Mouse (Mus musculus): ENCODE results near the gene Rundc3a. TPM values are rescaled to one million over a fixed set of nuclear protein-coding genes. Genes with fewer than 3 reads are reported as not detected.
A peak's percentile ranks its signal among the peaks of the same experiment; 100 is the strongest.

Rundc3a gene
- polyA plus RNA-seq, 1 experiment from 2014 or later = 7.0 TPM

DNA sequence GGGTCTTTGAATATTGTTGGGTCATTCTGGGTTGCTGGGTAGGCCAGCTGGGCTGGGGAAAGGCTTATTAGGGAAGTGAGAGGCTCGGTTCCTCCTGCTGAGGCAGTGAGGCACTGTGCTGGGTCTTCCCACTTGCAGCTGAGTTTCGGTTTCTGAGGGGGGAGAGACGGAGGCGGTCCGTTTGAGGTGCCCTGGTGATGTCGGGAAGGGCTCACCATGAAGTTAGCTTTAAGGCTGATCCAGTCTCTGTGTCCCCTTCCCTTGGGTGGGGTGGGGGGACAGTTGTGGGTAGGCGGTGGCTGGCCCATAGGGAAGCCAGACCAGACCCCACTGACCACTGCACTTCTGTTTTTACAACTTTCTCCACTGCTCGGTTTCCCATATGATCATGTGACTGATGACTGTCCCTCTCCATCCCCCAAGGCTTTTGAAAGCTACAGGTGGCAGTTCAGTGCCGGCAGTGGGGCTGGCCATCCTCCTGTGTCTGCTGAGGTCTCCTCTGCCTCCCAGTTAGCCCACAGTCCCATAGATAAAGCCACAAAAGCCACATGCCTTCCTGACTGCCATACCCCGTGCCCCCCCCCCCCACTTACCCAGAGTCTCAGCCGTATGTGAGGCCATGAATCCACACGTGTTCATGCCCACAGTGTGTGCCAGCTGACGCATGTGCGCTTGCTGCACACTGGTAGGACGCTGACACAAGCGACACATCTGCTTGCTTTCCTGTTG is 39.1 kb downstream of the Rundc3a start:
- WGBS = 71% methylated on average over 16 of the region's 16 CpGs
- no peaks in the 10 kb centered on the region for H3K9me3 ChIP-seq (replicated peaks; ENCODE audit: low read length)
- no peak for DNase-seq (ENCODE audit: low spot score)
- H3K9ac ChIP-seq (ENCODE audit: low read depth, low read length) = peak overlapping the region; percentile 24
- H3K4me3 ChIP-seq (replicated peaks; ENCODE audit: low read depth, low read length) = no peak overlapping the region
- no peak overlapping the region for H3K4me2 ChIP-seq (ENCODE audit: low read length)
- no peak overlapping the region; the same call in 1 of the 2 replicates for H3K27ac ChIP-seq
- no peak for TF ChIP-seq CTCF (IDR thresholded peaks at IDR 0.05; ENCODE audit: low read depth)
- H3K36me3 ChIP-seq (ENCODE audit: insufficient read depth, low read length) = peaks cover 24% of the 10 kb centered on the region
- H3K27me3 ChIP-seq (ENCODE audit: insufficient read depth, low read length) = no peaks in the 10 kb centered on the region
- ATAC-seq (replicated peaks; ENCODE audit: low FRiP score, low read depth) = no peak
- peaks cover 3% of the 10 kb centered on the region; the same call in 1 of the 2 replicates for H3K4me1 ChIP-seq (replicated peaks; ENCODE audit: insufficient read depth, low read length)

DNA sequence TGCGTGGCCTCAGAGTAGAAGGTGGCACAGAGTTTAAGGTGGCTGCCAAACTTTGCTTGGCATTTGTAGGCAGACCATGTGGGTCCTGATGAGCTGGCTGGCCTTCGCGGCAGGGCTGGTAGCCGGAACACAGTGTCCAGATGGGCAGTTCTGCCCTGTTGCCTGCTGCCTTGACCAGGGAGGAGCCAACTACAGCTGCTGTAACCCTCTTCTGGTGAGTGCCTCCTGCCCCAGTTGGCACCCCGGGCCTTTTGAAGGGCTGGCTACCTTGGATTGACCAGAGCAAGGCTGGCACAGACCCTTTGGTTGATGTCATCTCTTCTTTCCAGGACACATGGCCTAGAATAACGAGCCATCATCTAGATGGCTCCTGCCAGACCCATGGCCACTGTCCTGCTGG is 39.7 kb downstream of the Rundc3a start:
- Histone ChIP-seq H3K4me1 (replicated peaks; ENCODE audit: insufficient read depth, low read length) (peaks cover 9% of the 10 kb centered on the region), H3K9ac (ENCODE audit: low read depth, low read length) (no peak overlapping the region), H3K36me3 (ENCODE audit: insufficient read depth, low read length) (peaks cover 24% of the 10 kb centered on the region), H3K4me2 (ENCODE audit: low read length) (no peak overlapping the region), H3K27me3 (ENCODE audit: insufficient read depth, low read length) (no peaks in the 10 kb centered on the region), H3K27ac (no peak overlapping the region; the same call in 1 of the 2 replicates), H3K9me3 (replicated peaks; ENCODE audit: low read length) (no peaks in the 10 kb centered on the region), H3K4me3 (replicated peaks; ENCODE audit: low read depth, low read length) (no peak overlapping the region)
- 91% methylated on average over 6 of the region's 6 CpGs for WGBS
- no peak for TF ChIP-seq CTCF (IDR thresholded peaks at IDR 0.05; ENCODE audit: low read depth)
- DNase-seq (ENCODE audit: low spot score) (no peak), ATAC-seq (replicated peaks; ENCODE audit: low FRiP score, low read depth) (no peak)

DNA sequence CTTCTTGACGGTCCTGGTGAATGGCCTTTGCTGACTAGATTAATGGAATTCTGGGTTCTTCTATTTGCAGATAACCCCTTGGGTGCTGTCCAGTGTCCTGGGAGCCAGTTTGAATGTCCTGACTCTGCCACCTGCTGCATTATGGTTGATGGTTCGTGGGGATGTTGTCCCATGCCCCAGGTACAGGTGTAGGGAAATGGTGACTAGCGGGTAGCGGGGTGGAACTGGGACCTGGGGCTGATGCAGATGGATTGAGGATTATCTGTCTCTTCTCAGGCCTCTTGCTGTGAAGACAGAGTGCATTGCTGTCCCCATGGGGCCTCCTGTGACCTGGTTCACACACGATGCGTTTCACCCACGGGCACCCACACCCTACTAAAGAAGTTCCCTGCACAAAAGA is 40.7 kb downstream of the Rundc3a start:
- H3K4me2 ChIP-seq (ENCODE audit: low read length) = no peak overlapping the region
- peaks cover 24% of the 10 kb centered on the region for H3K36me3 ChIP-seq (ENCODE audit: insufficient read depth, low read length)
- no peaks in the 10 kb centered on the region for H3K27me3 ChIP-seq (ENCODE audit: insufficient read depth, low read length)
- WGBS = 94% methylated on average over 7 of the region's 7 CpGs
- H3K9me3 ChIP-seq (replicated peaks; ENCODE audit: low read length) = no peaks in the 10 kb centered on the region
- H3K4me3 ChIP-seq (replicated peaks; ENCODE audit: low read depth, low read length) = no peak overlapping the region
- ATAC-seq (replicated peaks; ENCODE audit: low FRiP score, low read depth) (no peak), DNase-seq (ENCODE audit: low spot score) (no peak)
- H3K4me1 ChIP-seq (replicated peaks; ENCODE audit: insufficient read depth, low read length) = peaks cover 12% of the 10 kb centered on the region
- no peak overlapping the region for H3K27ac ChIP-seq
- TF ChIP-seq CTCF (IDR thresholded peaks at IDR 0.05; ENCODE audit: low read depth) = no peak
- no peak overlapping the region for H3K9ac ChIP-seq (ENCODE audit: low read depth, low read length)

DNA sequence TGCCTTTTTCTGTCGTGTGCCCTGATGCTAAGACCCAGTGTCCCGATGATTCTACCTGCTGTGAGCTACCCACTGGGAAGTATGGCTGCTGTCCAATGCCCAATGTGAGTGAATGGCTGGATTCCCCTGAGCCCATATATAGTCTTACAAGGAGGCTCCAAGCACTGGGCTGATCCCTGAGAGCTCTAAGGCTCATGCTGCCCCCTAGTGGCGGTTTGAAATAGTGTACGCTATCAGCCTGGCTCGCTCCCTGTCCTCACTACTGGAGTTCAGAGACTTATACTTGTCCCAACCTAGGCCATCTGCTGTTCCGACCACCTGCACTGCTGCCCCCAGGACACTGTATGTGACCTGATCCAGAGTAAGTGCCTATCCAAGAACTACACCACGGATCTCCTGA is 41.2 kb downstream of the Rundc3a start:
- H3K4me3 ChIP-seq (replicated peaks; ENCODE audit: low read depth, low read length) = no peak overlapping the region
- H3K36me3 ChIP-seq (ENCODE audit: insufficient read depth, low read length) = peaks cover 28% of the 10 kb centered on the region
- H3K9ac ChIP-seq (ENCODE audit: low read depth, low read length) = no peak overlapping the region
- H3K4me2 ChIP-seq (ENCODE audit: low read length) = no peak overlapping the region
- ATAC-seq (replicated peaks; ENCODE audit: low FRiP score, low read depth) (no peak; the same call in 1 of the 2 replicates), DNase-seq (ENCODE audit: low spot score) (peak; percentile 93)
- 6% methylated on average over 7 of the region's 7 CpGs for WGBS
- TF ChIP-seq CTCF (IDR thresholded peaks at IDR 0.05; ENCODE audit: low read depth) = peak; percentile 98
- H3K27me3 ChIP-seq (ENCODE audit: insufficient read depth, low read length) = no peaks in the 10 kb centered on the region
- no peak overlapping the region for H3K27ac ChIP-seq
- H3K9me3 ChIP-seq (replicated peaks; ENCODE audit: low read length) = no peaks in the 10 kb centered on the region
- H3K4me1 ChIP-seq (replicated peaks; ENCODE audit: insufficient read depth, low read length) = peaks cover 12% of the 10 kb centered on the region

DNA sequence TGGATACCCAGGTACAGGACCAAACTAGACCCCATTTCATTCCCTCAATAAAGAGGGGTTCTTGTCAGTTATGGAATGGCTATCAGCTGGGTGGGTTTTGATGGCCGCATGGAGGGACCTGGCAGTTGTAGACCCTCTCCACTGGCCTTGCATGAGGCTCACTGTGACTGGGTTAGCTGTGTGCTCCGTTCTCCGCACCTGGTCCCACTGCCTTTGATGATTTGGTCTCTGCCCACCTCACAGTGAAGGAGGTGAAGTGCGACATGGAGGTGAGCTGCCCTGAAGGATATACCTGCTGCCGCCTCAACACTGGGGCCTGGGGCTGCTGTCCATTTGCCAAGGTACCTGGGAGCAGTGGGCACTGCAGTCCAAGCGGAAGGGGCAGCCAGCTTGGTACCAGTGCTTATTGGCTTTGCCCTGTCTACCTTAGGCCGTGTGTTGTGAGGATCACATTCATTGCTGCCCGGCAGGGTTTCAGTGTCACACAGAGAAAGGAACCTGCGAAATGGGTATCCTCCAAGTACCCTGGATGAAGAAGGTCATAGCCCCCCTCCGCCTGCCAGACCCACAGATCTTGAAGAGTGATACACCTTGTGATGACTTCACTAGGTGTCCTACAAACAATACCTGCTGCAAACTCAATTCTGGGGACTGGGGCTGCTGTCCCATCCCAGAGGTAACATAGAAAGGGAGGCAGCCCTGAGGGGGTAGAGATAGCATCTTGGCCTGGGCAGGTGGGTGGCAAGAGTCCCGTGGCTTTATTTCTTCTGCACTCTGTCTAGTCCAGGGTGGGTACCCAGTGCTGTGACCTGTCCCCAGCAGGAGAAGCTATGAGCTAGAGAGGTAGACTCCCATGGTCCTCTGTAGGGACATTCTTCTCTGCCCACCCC is 41.9 kb downstream of the Rundc3a start:
- H3K27me3 ChIP-seq (ENCODE audit: insufficient read depth, low read length) = no peaks in the 10 kb centered on the region
- no peak for TF ChIP-seq CTCF (IDR thresholded peaks at IDR 0.05; ENCODE audit: low read depth)
- H3K27ac ChIP-seq = no peak overlapping the region
- no peaks in the 10 kb centered on the region for H3K9me3 ChIP-seq (replicated peaks; ENCODE audit: low read length)
- no peak overlapping the region for H3K9ac ChIP-seq (ENCODE audit: low read depth, low read length)
- WGBS = 91% methylated on average over 11 of the region's 11 CpGs
- peaks cover 33% of the 10 kb centered on the region for H3K36me3 ChIP-seq (ENCODE audit: insufficient read depth, low read length)
- peaks cover 12% of the 10 kb centered on the region for H3K4me1 ChIP-seq (replicated peaks; ENCODE audit: insufficient read depth, low read length)
- DNase-seq (ENCODE audit: low spot score) (no peak), ATAC-seq (replicated peaks; ENCODE audit: low FRiP score, low read depth) (no peak)
- no peak overlapping the region for H3K4me3 ChIP-seq (replicated peaks; ENCODE audit: low read depth, low read length)
- no peak overlapping the region for H3K4me2 ChIP-seq (ENCODE audit: low read length)

DNA sequence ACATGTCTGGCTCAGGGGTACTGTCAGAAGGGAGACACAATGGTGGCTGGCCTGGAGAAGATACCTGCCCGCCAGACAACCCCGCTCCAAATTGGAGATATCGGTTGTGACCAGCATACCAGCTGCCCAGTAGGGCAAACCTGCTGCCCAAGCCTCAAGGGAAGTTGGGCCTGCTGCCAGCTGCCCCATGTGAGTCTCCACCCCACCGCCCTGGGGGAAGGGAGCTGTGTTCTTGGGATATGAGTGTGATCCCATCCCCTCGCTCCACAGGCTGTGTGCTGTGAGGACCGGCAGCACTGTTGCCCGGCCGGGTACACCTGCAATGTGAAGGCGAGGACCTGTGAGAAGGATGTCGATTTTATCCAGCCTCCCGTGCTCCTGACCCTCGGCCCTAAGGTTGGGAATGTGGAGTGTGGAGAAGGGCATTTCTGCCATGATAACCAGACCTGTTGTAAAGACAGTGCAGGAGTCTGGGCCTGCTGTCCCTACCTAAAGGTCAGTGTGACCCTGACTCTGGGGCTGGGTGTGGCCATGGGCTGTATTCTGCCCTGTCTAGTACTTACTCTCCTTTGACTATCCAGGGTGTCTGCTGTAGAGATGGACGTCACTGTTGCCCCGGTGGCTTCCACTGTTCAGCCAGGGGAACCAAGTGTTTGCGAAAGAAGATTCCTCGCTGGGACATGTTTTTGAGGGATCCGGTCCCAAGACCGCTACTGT is 42.7 kb downstream of the Rundc3a start:
- no peak overlapping the region for H3K4me2 ChIP-seq (ENCODE audit: low read length)
- H3K4me1 ChIP-seq (replicated peaks; ENCODE audit: insufficient read depth, low read length) = peaks cover 12% of the 10 kb centered on the region
- ATAC-seq (replicated peaks; ENCODE audit: low FRiP score, low read depth) (no peak), DNase-seq (ENCODE audit: low spot score) (no peak)
- no peaks in the 10 kb centered on the region for H3K9me3 ChIP-seq (replicated peaks; ENCODE audit: low read length)
- H3K36me3 ChIP-seq (ENCODE audit: insufficient read depth, low read length) = peaks cover 34% of the 10 kb centered on the region
- TF ChIP-seq CTCF (IDR thresholded peaks at IDR 0.05; ENCODE audit: low read depth) = no peak
- 87% methylated on average over 18 of the region's 18 CpGs for WGBS
- no peak overlapping the region for H3K9ac ChIP-seq (ENCODE audit: low read depth, low read length)
- H3K27ac ChIP-seq = no peak overlapping the region
- H3K4me3 ChIP-seq (replicated peaks; ENCODE audit: low read depth, low read length) = no peak overlapping the region
- H3K27me3 ChIP-seq (ENCODE audit: insufficient read depth, low read length) = no peaks in the 10 kb centered on the region

Measured in kidney, postnatal 0 days (tissue).